Mouse (Mus musculus): ENCODE data around the gene Gjc2.
"Not testable (repeated sequence)": the region's sequence is repeated elsewhere in the genome, so short reads cannot be mapped to it uniquely, and the experiment has no call there.

- not testable (repeated sequence) for TF ChIP-seq EP300, CTCF (IDR thresholded peaks at IDR 0.05; ENCODE audit: low read depth)
These were observed 28.5 kb upstream of the Gjc2 start for GRCm38 (mm10) chr11:59211561-59211960.
